Mouse (Mus musculus) G1E-ER4 (cell line): ENCODE measurements around the gene Atf6. TPM values are rescaled to one million over a fixed set of nuclear protein-coding genes. Genes with fewer than 3 reads are reported as not detected.

Source experiments
- GATA1 ChIP-seq: IDR thresholded peaks from one replicate; pipeline ENCODE4 v1.8.0; 2012; ENCODE audit warnings: low read length, inconsistent platforms
- polyA plus RNA-seq: library from polyadenylated mRNA; stranded (reverse); fragments of >175 nt; gene quantifications from 2 replicates; pipeline ENCODE4 v1.2.3, GENCODE M21; 2012

Atf6 gene
- 1.3 and 1.8 TPM in 2 replicates for polyA plus RNA-seq

DNA sequence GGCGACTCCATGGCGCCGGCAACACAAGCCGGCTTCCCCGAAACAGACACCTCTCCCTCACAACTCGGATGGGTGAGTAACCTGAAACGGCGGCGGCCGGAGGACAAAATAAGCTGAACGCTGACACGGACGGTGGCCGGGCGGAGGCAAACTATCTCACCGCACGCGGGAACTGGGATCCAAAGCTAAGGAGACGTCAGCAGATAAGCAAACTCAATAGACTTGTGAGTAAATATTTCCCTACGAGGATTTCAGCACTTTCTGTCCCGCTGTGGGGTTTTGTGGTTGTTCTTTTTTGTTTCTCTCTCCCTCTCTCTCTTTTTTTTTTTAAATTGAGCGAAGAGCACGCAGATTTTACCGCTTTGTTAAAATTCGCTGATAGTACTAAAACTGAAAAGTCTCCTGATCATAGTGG is at the start of gene Atf6:
Gene Atf6 (minus strand): TSS at position 81 of the 415 bp plus-strand sequence.
- TF ChIP-seq GATA1 = no peak

DNA sequence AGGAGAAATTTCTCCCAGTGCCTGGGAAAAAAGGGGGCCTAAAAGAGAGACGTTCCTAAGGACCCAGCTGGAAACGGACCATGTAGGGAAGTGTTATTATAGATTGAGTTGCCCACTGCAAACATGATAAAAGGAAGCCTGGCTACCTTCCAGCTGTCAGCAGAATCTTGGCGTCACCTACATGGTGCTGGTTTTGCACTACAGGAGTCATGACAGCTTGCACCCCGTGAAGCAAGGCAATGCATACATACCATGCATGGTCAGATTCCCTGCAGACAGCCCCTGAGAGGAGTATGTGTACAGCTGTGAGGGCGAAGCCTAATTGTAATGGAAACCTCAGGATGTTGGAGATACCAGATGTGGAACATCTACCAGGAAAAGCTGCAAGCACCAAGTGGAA is 48.1 kb upstream of the Atf6 start:
- no peak for TF ChIP-seq GATA1

DNA sequence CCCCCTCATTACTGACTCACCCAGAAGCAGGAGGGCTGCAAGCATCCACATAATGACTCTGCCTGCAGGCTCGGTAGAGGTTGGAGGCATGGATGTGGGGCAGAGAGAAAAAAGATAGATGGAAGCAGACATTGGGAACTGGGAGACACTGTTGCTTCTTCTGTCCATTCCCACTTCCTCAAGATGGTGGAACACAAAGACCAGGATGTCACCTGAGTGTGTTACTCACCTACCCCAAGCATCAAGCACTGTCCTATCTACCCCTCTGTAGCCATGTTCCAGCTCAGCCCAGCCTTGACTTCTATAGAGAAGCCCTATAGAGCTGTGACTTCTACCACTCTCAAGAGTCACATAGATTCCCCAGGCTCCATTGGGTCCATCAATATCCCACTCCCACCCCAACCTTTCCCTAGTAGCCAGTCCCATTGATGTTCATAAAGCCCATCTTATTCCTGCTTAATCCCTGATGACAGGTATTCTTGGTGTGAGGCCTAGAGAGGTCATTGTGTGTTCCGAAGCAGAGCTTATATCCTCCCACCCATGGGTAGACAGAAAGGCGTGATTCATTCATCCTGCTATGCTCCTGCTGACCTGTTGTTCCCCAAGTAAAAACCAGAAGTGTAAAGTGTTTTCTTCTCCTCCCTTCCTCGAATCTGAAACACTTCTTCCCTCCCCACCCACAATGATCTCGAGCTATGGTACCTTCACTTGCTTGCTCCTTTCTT is 45.5 kb upstream of the Atf6 start, which contains the start of gene Fcrlb:
Gene Fcrlb (minus strand): TSS at position 51 of the 725 bp plus-strand sequence.
- no peak for TF ChIP-seq GATA1

DNA sequence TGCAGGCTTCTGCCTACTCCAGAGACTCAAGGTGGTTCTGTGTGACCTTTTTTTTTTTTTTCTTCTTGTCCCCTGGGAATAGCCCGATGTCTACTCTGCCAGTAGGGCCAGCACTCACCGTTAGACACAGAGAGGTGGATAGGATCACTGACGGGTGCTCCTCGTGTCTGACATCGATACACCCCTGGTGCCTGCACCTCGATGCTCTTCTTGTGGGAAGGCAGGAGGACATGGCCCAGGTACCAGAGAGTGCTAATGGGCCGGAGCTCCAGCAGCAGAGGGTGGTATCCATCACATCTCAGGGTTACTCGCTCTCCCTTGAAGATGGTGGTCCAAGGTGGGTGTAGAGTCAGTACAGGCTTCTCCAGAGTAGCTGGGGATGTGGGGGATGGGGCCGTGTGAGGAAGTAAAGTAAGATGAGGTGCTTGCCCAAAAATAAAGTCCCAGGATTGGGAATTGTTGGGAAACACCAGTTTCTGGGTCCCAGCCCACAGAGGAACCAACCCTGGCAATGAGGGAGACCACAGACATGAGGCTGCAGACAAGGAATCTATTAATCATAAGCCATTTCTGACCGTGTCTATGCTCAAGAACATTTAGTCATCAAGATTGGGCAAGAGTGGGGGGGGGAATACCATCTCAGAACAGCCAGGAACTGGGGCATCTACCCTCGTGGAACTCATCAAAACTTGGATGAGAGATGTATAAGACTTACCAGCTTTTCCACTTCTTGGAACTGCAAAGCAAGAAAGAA is 44.5 kb upstream of the Atf6 start:
- no peak for TF ChIP-seq GATA1

DNA sequence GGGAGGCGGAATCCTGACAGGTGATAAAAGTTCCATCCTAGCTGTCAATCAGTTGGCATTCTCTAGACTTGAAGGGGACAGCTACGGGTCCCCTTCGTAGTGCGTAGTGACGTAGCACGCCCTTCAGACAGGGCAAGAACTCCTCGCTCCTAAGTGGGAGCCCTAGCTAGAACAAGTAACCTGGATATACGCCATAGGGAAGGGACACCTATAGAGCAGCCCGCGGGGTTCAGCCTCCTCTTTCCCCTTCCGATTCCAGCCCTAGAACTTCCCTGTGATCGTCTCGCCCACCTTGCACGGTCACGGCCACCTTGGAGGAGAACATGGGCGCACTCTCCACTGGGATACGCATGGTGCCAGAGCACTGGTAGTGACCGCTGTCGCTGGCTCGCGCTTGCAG is 40.8 kb upstream of the Atf6 start:
- TF ChIP-seq GATA1 = no peak

DNA sequence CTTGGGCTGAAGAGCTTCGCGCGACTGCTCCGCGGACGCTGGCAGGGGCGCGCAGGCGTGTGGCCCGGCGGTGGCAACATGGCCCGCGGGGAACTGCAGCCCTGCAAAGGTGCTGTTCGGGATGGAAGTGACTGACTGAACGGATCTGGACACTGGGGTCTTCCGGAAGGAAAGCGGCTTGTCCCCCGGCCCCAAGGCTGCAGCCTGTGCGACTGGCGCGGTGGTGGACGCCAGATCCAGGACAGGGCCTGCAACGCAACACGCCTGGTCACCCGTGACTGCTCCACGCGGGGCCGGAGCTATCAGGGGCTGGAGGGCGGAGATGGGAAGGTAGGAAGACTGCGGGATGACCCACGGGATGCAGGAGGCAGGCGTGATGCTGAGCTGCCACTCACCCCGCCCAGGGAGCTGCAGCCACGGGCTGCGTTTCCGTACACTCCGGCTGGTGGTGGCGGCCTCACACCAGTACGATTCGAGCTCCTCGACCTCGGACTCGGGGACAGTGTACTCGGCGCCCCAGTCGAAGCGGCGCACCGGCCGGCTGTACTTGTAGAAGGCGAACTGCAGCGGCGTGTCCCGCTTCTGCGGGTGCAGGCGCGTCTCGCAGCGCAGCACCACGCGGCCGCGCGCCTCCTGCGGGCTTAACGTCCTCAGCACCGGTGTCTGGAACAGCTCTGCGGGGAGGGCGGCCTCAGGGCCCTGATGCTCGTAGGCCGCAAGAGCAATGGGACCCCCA is 40.1 kb upstream of the Atf6 start:
- no peak for TF ChIP-seq GATA1

DNA sequence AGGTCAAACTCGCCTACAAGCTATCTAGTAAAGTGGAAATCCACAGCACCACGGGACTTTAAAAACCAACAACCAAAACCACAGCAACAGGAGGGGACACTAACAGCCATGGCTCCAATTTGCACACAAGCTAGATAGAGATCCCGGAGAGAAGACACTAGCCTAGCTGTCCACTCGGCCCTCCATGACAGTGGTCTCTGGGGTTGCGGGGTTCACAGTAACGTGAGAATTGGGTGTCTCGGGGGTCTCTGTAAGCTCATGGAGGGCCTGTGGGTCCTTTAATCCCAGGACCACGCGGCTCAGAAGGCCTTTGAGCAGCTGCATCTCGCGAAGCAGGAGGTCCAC is 39.5 kb upstream of the Atf6 start:
- no peak for TF ChIP-seq GATA1

DNA sequence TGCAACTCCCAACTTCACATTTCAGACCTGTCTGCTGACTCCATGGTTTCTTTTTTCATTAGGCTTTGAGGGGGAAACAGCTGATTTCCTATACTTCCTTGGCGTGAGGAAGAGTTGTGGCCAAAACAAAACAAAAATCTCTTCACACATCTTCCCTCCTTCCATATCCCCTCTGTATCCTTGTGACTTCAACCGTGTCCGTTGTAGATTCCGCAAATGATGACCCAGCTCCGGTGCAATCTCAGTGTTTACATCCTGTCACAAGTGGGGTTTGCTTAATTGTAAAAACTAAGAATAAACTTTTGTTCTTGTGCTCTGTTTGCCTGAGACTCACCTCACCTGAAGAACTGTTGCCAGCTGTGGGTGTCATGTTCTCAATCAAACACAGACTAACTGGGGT is 35.9 kb upstream of the Atf6 start:
- TF ChIP-seq GATA1 = no peak

DNA sequence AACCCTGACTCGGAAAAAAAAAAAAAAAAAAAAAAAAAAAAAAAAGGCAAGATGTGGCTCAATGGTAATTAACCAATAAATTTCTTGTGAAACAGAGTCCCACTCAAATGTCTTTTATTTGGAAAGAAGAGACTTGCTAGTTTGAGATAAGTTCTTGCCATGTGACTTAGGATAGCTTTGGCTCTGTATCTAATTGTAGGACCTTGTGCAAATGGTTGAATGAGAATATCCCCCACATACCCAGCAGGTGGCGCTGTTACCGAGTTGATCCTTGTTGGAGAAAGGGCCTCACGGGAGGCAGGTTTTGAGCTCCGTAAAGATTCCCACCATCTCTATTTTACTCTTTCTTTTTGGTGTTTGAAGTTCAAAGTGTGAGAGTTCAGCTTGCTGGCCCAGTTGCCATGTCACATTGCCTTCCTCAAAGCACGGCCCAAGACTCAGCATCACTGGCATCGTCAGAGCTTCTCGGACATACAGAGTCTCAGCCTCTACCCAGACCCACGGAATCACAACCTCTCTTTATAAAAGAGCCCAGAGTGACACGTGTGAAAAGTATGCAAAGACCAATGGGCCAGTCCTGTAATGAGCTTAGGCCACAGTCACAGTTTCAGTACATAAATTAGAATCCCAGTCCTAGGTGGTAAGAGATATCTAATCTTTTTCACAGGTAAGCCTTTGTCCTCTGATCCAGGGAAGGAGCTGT is 34.1 kb upstream of the Atf6 start:
- no peak for TF ChIP-seq GATA1

DNA sequence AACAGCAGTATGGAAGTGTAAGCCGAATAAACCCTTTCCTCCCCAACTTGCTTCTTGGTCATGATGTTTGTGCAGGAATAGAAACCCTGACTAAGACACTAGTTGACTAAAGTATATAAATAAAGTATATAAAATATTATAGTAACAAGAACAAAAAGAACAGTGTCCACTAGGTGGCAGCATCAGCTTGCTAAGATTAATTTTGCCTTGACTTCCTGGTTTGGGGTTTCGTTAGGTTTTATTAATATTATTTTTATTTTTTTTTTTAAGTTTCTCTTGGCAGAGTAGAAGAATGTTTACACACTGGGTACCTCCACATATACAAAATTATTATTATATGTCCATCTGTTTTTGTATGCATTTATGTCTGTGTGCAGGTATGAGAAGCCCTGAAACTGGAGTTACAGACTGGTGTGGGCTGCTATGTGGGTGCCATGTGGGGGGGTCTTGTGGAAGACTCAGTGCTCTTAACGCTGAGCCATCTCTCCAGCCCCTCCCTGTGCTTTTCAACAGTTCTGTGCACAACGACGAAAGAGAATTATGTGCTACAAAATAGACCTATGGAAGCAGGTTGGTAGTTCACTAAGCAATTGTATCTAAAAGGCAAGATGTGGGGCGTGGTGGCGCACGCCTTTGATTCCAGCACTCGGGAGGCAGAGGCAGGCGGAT is 33.4 kb upstream of the Atf6 start:
- TF ChIP-seq GATA1 = no peak

DNA sequence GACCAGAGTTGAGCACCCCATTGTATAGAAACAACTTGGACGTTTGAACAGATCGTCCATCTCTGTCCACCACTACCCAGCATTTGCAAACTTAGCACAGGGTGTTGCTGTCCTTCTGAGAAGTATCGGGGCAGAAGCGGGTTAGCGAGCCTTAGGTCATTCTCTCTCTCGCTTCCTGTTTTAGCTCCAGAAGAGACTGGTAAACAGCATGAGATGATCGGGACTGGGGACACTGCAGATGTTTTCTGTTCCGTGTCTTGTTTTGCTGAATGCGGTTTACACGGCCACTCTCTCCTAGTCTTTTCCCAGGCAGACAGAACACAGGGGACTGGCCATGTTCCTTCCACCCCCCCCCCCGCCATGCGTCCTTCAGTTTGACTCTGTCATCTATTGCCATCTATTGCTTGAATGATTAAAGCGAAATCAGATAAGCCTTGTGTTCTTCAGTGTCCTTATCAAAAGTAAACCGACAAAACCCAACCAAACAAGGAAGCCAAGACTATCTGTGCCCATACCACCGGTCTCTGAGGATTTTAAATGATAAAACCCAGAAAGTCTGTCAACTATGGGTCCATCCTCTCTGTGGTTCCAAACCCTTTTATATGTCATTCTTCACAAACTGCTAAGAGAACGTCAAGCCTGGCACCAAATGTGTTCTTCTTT is 31.0 kb upstream of the Atf6 start:
- no peak for TF ChIP-seq GATA1

DNA sequence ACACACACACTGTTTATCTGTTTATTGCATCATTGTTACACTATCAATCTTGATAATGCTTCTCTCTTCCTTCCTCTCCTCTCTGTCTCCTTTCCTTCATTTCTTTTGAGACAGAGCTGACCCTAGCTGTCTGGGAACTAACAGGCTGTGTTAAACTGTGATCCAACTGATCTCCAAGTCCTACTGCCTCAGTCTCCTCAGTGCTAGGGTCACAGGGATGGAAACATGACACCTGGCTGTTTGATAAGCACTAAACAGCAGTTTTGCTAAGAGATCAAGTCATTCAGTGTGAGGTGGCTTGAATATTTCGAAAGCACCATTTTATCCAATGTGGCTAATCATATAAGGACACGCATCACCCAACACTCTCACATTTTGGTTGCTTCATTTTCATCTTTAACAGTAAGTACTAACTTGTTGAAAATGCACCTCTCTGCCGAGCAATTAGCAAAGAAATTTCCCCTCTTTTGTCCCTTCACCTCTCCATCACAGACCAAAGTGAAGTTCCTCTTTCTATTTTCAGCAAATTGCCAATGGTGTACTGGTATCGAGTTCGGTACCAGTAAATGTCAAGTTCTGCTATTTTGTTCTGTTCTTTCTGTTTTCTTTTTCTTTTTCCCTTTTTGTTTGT is 29.2 kb upstream of the Atf6 start:
- TF ChIP-seq GATA1 = no peak

DNA sequence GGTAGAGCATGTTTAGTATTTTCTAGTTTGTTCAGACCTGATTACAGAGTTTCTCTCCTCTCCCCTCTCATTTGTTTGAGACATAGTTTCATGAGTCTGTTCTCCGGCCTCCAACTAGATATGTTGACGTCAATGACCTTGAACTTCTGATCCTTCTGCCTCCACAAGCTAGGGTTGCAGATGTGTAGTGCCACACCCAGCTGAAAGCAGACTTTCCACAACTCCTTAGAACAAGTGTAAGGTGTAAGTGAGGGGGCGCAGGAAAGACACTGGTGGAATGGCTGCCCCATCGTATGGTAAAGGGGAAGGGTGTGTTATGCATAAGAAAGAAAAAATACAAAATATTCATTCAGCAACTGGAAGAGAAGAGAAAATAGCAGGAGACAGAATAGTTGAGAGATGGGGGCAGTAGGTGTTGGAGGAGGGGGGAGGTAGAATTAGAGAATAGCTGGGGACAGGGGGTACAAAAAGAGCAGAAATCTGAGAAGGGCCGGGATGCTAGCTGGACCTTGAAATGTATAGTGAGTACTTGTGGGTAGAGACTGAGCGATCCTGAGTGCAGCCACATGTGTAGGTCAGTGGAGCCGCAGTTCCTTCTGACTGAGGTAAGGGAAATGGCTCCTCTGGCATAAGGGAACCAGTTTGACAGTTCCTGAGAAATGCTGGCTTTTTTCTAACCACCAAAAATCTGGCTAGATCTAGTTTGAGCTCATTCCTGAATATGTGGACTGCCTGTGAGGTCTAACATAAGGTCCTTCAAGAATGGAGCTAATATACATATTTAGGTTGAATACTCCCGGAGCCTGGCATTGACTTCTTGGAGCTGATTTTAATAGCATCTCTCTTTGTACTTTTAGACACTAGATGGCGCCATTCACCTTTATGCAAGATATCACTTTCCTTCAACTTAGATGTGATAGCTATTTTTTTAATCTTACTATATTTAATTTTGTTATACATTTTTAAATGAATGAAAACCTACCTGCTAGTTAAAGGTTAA is 27.3 kb upstream of the Atf6 start:
- no peak for TF ChIP-seq GATA1
